8 mouse cellular contexts compared by ENCODE assay signal in the genomic region with DNA sequence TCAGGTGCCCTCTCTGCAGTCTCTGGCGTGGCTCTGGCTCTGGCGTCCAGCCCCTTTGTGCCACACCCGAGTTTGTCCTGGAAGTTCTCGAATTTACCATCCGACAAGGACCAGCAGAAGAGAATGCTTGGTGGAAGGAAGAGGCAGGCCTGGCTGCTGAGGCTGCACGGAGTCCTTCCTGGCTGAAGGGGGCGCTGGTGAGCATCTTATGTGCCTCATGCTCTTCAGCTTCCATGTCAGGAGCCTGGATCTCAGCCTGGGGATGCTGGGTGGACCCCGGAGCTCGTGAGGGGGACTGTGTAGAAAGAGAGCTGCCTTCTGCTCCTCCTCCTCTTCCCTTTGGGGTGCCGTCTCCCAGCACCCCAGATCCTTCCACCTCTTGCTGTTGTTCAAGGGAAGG. TPM values are rescaled to one million over a fixed set of nuclear protein-coding genes. Genes with fewer than 3 reads are reported as not detected.
A peak's percentile ranks its signal among the peaks of the same experiment; 100 is the strongest.
DNase-seq lines count a peak whose midpoint lies in the region; ATAC-seq and TF ChIP-seq lines count a peak whose summit lies in the region.

No protein-coding gene starts in this region.

- peaks cover 56% of the 10 kb centered on the region for H3K36me3 ChIP-seq in midbrain, embryonic 10.5 days
- peaks cover 12% of the 10 kb centered on the region; the same call in 1 of the 2 replicates for H3K36me3 ChIP-seq in midbrain, embryonic 15.5 days (replicated peaks)

- H3K4me2 ChIP-seq in midbrain, embryonic 15.5 days, result no peak overlapping the region

- H3K4me3 ChIP-seq in midbrain, embryonic 10.5 days, result no peak overlapping the region; the same call in 1 of the 2 replicates
- H3K4me3 ChIP-seq in midbrain, embryonic 15.5 days, result no peak overlapping the region
- no peak overlapping the region for H3K4me3 ChIP-seq in lung, adult 2 months (replicated peaks; ENCODE audit: extremely low read depth, low read depth, low read length)

- H3K27me3 ChIP-seq in midbrain, embryonic 10.5 days (ENCODE audit: low read depth, poor library complexity, severe bottlenecking), result no peaks in the 10 kb centered on the region
- H3K27me3 ChIP-seq in midbrain, embryonic 15.5 days (replicated peaks), result no peaks in the 10 kb centered on the region

- no peak for TF ChIP-seq POLR2A in lung, adult 2 months (IDR thresholded peaks at IDR 0.05; ENCODE audit: borderline replicate concordance, extremely low read depth, low read depth, low read length)

- no peak overlapping the region for H3K9ac ChIP-seq in midbrain, embryonic 15.5 days

- peak; percentile 46 for TF ChIP-seq CTCF in lung, adult 2 months (IDR thresholded peaks at IDR 0.05; ENCODE audit: insufficient read depth, low read length)

- no peaks in the 10 kb centered on the region for H3K4me1 ChIP-seq in midbrain, embryonic 10.5 days
- H3K4me1 ChIP-seq in midbrain, embryonic 15.5 days, result no peaks in the 10 kb centered on the region
- H3K4me1 ChIP-seq in lung, adult 2 months (ENCODE audit: control insufficient read depth, insufficient read depth, low read length), result no peaks in the 10 kb centered on the region

- ATAC-seq in midbrain, embryonic 15.5 days (replicated peaks), result no peak

- no peaks in the 10 kb centered on the region for H3K9me3 ChIP-seq in midbrain, embryonic 10.5 days (replicated peaks)
- no peaks in the 10 kb centered on the region for H3K9me3 ChIP-seq in midbrain, embryonic 15.5 days

- 56% methylated on average over 9 of the region's 10 CpGs for WGBS in midbrain, embryonic 10.5 days
- 61% methylated on average over 9 of the region's 10 CpGs for WGBS in midbrain, embryonic 15.5 days
- 65% methylated on average over 10 of the region's 10 CpGs for WGBS in lung, adult 2 months

- H3K27ac ChIP-seq in midbrain, embryonic 10.5 days (replicated peaks), result no peak overlapping the region
- no peak overlapping the region for H3K27ac ChIP-seq in midbrain, embryonic 15.5 days

- peak; percentile 29 to 49 for DNase-seq in cerebellum, postnatal 25 days
- DNase-seq in cerebellum, adult 11 months, result no peak
- peak; percentile 38 for DNase-seq in midbrain, embryonic 10.5 days (ENCODE audit: low spot score)
- DNase-seq in c-Kit-positive CD71-positive TER-119-negative erythroid progenitor cells, embryonic 14.5 days (ENCODE audit: low read depth), result peak; percentile 43
- DNase-seq in lung, adult 2 months, result peak; percentile 35
- DNase-seq in thymus, postnatal 14 days, result peak; percentile 64
- no peak for DNase-seq in kidney, adult 9 months

RNA-seq across cellular contexts. Expression of a gene that starts 7.2 kb away (rescaled TPM):
- polyA plus RNA-seq in midbrain, embryonic 10.5 days (2016; fragmentation: Nextera tagmentation; extraction: Ambion mirVana), result 0.35 and 0.62 TPM in 2 replicates
- 0.65 and 1.3 TPM in 2 replicates for polyA plus RNA-seq in midbrain, embryonic 15.5 days (2015; fragmentation: Nextera tagmentation; extraction: Ambion mirVana)
- 13.4 and 14.1 TPM in 2 replicates for polyA plus RNA-seq in lung, adult 2 months (2012; rRNA removed)

RNA-seq across cellular contexts. Expression of a gene that starts 15.9 kb away (rescaled TPM):
- polyA plus RNA-seq in midbrain, embryonic 10.5 days (2016; fragmentation: Nextera tagmentation; extraction: Ambion mirVana), result 69.5 and 75.0 TPM in 2 replicates
- polyA plus RNA-seq in midbrain, embryonic 15.5 days (2015; fragmentation: Nextera tagmentation; extraction: Ambion mirVana), result 67.1 and 68.2 TPM in 2 replicates
- 54.9 and 59.7 TPM in 2 replicates for polyA plus RNA-seq in lung, adult 2 months (2012; rRNA removed)

RNA-seq across cellular contexts. Expression of a gene that starts 24.9 kb away (rescaled TPM):
- polyA plus RNA-seq in midbrain, embryonic 10.5 days (2016; fragmentation: Nextera tagmentation; extraction: Ambion mirVana), result 20.5 and 20.8 TPM in 2 replicates
- polyA plus RNA-seq in midbrain, embryonic 15.5 days (2015; fragmentation: Nextera tagmentation; extraction: Ambion mirVana), result 28.2 and 31.9 TPM in 2 replicates
- polyA plus RNA-seq in lung, adult 2 months (2012; rRNA removed), result 60.6 and 80.4 TPM in 2 replicates

RNA-seq across cellular contexts. Expression of a gene that starts 27.4 kb away (rescaled TPM):
- 0.53 and 0.55 TPM in 2 replicates for polyA plus RNA-seq in midbrain, embryonic 10.5 days (2016; fragmentation: Nextera tagmentation; extraction: Ambion mirVana)
- polyA plus RNA-seq in midbrain, embryonic 15.5 days (2015; fragmentation: Nextera tagmentation; extraction: Ambion mirVana), result 0.18 and 0.39 TPM in 2 replicates
- not detected in 2 replicates for polyA plus RNA-seq in lung, adult 2 months (2012; rRNA removed)

RNA-seq across cellular contexts. Expression of a gene that starts 31.2 kb away (rescaled TPM):
- 140 and 146 TPM in 2 replicates for polyA plus RNA-seq in midbrain, embryonic 10.5 days (2016; fragmentation: Nextera tagmentation; extraction: Ambion mirVana)
- 103 and 112 TPM in 2 replicates for polyA plus RNA-seq in midbrain, embryonic 15.5 days (2015; fragmentation: Nextera tagmentation; extraction: Ambion mirVana)
- 44.4 and 53.8 TPM in 2 replicates for polyA plus RNA-seq in lung, adult 2 months (2012; rRNA removed)

Comparison
In these comparisons a context has a peak if more than half of its experiments do, and no peak if none do; other contexts are left out.
1. DNase-seq: peak in cerebellum, postnatal 25 days (2 of 2), midbrain, embryonic 10.5 days (single experiment), c-Kit-positive CD71-positive TER-119-negative erythroid progenitor cells, embryonic 14.5 days (single experiment), lung, adult 2 months (single experiment) and thymus, postnatal 14 days (single experiment); none in cerebellum, adult 11 months (single experiment) and kidney, adult 9 months (single experiment).